Mouse (Mus musculus) MEL (cell line): ENCODE measurements at regions not wholly inside any gene's neighbourhood (a gene's known extent, or its start where the extent isn't known, plus 50 kb on each side); places are given as distances from the start of the nearest gene placed in this dataset.

Experiments
- DNase-seq: peaks from one replicate; pipeline ENCODE4 v3.0.0; 2011; ENCODE audit warnings: low read depth, low spot score
- H3K27ac ChIP-seq: 2 replicates; pipeline ENCODE4 v1.5.1; 2012; ENCODE audit warnings: low read depth, mild to moderate bottlenecking, control low read depth, low read length, moderate library complexity; ENCODE audit not compliant: control insufficient read depth
- H3K27me3 ChIP-seq, 2 experiments: fragments of 150-350 bp in 1 of 2; sonication (generic) in 1 of 2; 2 replicates each; pipeline ENCODE4 v1.6.1; 2012; ENCODE audit warnings: low read length in 2 of 2, mild to moderate bottlenecking in 2 of 2, improper control_type of control experiment in 1 of 2, moderate library complexity in 1 of 2; ENCODE audit not compliant: insufficient read depth in 2 of 2, control insufficient read depth in 1 of 2
- H3K36me3 ChIP-seq, 2 experiments: 2 replicates each; pipeline ENCODE4 v1.6.1; 2012 to 2014; ENCODE audit warnings: low read length in 2 of 2, improper control_type of control experiment in 1 of 2, inconsistent platforms in 1 of 2, mild to moderate bottlenecking in 1 of 2; ENCODE audit not compliant: insufficient read depth in 2 of 2, control insufficient read depth in 1 of 2
- H3K4me1 ChIP-seq, 2 experiments: fragments of 150-350 bp in 1 of 2; sonication (generic) in 1 of 2; 2 replicates each; pipeline ENCODE4 v1.6.1; 2012; ENCODE audit warnings: low read length in 2 of 2, improper control_type of control experiment in 1 of 2, mild to moderate bottlenecking in 1 of 2; ENCODE audit not compliant: insufficient read depth in 2 of 2, control insufficient read depth in 1 of 2
- H3K4me3 ChIP-seq, 2 experiments: fragments of 150-350 bp in 1 of 2; sonication (generic) in 1 of 2; 2 replicates each; pipeline ENCODE4 v1.5.1; 2012; ENCODE audit warnings: low read depth in 2 of 2, low read length in 2 of 2, mild to moderate bottlenecking in 2 of 2, moderate library complexity in 2 of 2, control low read depth in 1 of 2, improper control_type of control experiment in 1 of 2; ENCODE audit not compliant: control insufficient read depth in 1 of 2, insufficient read depth in 1 of 2
- H3K79me2 ChIP-seq: 2 replicates; pipeline ENCODE4 v1.6.1; 2012; ENCODE audit warnings: mild to moderate bottlenecking, low read length, moderate library complexity; ENCODE audit not compliant: control insufficient read depth, poor library complexity, insufficient read depth
- H3K9ac ChIP-seq: 2 replicates; pipeline ENCODE4 v1.6.1; 2012; ENCODE audit warnings: low read depth, mild to moderate bottlenecking, control low read depth, low read length, moderate library complexity; ENCODE audit not compliant: control insufficient read depth, poor library complexity, severe bottlenecking
- H3K9me3 ChIP-seq: fragments of 150-350 bp; sonication (generic); replicated peaks from 2 replicates; pipeline ENCODE4 v1.6.1; 2012; ENCODE audit warnings: mild to moderate bottlenecking, low read length, improper control_type of control experiment, moderate library complexity; ENCODE audit not compliant: insufficient read depth
- BHLHE40 ChIP-seq: IDR thresholded peaks from 2 replicates; pipeline ENCODE4 v1.6.1; 2012; ENCODE audit warnings: low read depth, mild to moderate bottlenecking, inconsistent platforms, low read length, improper control_type of control experiment, borderline replicate concordance
- CHD1 ChIP-seq: IDR thresholded peaks from 2 replicates; pipeline ENCODE4 v1.6.1; 2012; ENCODE audit warnings: low read depth, mild to moderate bottlenecking, inconsistent platforms, low read length, improper control_type of control experiment
- E2F4 ChIP-seq: IDR thresholded peaks from 2 replicates; pipeline ENCODE4 v1.6.1; 2011; ENCODE audit warnings: low read depth, low read length, improper control_type of control experiment, borderline replicate concordance
- ELF1 ChIP-seq: IDR thresholded peaks from 2 replicates; pipeline ENCODE4 v1.6.1; 2014; ENCODE audit warnings: low read depth, mild to moderate bottlenecking, inconsistent platforms, low read length, improper control_type of control experiment, moderate library complexity
- ETS1 ChIP-seq: IDR thresholded peaks from 2 replicates; pipeline ENCODE4 v1.6.1; 2012; ENCODE audit warnings: low read depth, mild to moderate bottlenecking, inconsistent platforms, low read length, improper control_type of control experiment, moderate library complexity
- GABPA ChIP-seq: IDR thresholded peaks from 2 replicates; pipeline ENCODE4 v1.6.1; 2012; ENCODE audit warnings: low read depth, mild to moderate bottlenecking, inconsistent platforms, low read length, improper control_type of control experiment, moderate library complexity
- GATA1 ChIP-seq: IDR thresholded peaks from 2 replicates; pipeline ENCODE4 v1.6.1; 2011; ENCODE audit warnings: low read depth, low read length, improper control_type of control experiment
- HCFC1 ChIP-seq: IDR thresholded peaks from 2 replicates; pipeline ENCODE4 v1.6.1; 2012; ENCODE audit warnings: low read depth, mild to moderate bottlenecking, inconsistent platforms, low read length, improper control_type of control experiment, moderate library complexity
- KAT2A ChIP-seq: conservative IDR thresholded peaks from 2 replicates; pipeline ENCODE4 v1.6.1; 2012; ENCODE audit warnings: low read depth, low read length, improper control_type of control experiment, inconsistent platforms
- MAX ChIP-seq: IDR thresholded peaks from 2 replicates; pipeline ENCODE4 v1.6.1; 2011; ENCODE audit warnings: low read length, improper control_type of control experiment
- MAZ ChIP-seq: IDR thresholded peaks from 2 replicates; pipeline ENCODE4 v1.6.1; 2012; ENCODE audit warnings: low read depth, mild to moderate bottlenecking, inconsistent platforms, low read length, improper control_type of control experiment
- MXI1 ChIP-seq: IDR thresholded peaks from 2 replicates; pipeline ENCODE4 v1.6.1; 2011; ENCODE audit warnings: mild to moderate bottlenecking, low read depth, low read length, improper control_type of control experiment
- MYB ChIP-seq: IDR thresholded peaks from 2 replicates; pipeline ENCODE4 v1.6.1; 2011; ENCODE audit warnings: mild to moderate bottlenecking, low read depth, low read length, improper control_type of control experiment
- NELFE ChIP-seq: IDR thresholded peaks from 2 replicates; pipeline ENCODE4 v1.6.1; 2011; ENCODE audit warnings: low read depth, low read length, improper control_type of control experiment
- NRF1 ChIP-seq: IDR thresholded peaks from 2 replicates; pipeline ENCODE4 v1.6.1; 2014; ENCODE audit warnings: low read depth, mild to moderate bottlenecking, inconsistent platforms, low read length, improper control_type of control experiment, moderate library complexity; ENCODE audit not compliant: poor library complexity, insufficient read depth, severe bottlenecking
- POLR2A ChIP-seq, 2 experiments: IDR thresholded peaks; 2 replicates each; pipeline ENCODE4 v1.6.1; 2011 to 2012; ENCODE audit warnings: low read length in 2 of 2, mild to moderate bottlenecking in 2 of 2, control low read depth in 1 of 2, improper control_type of control experiment in 1 of 2, low read depth in 1 of 2, moderate library complexity in 1 of 2; ENCODE audit not compliant: control insufficient read depth in 1 of 2, insufficient read depth in 1 of 2, poor library complexity in 1 of 2
- POLR2AphosphoS5 ChIP-seq: IDR thresholded peaks from 2 replicates; pipeline ENCODE4 v1.6.1; 2012; ENCODE audit warnings: low read depth, borderline replicate concordance, mild to moderate bottlenecking, inconsistent platforms, low read length, moderate library complexity, mixed read lengths
- SMC3 ChIP-seq: IDR thresholded peaks from 2 replicates; pipeline ENCODE4 v1.6.1; 2011; ENCODE audit warnings: low read depth, low read length, improper control_type of control experiment
- UBTF ChIP-seq: IDR thresholded peaks from 2 replicates; pipeline ENCODE4 v1.6.1; 2012; ENCODE audit warnings: low read depth, mild to moderate bottlenecking, inconsistent platforms, low read length, improper control_type of control experiment, moderate library complexity, borderline replicate concordance; ENCODE audit not compliant: insufficient read depth
- USF2 ChIP-seq, 2 experiments: IDR thresholded peaks; 2 replicates each; pipeline ENCODE4 v1.6.1; 2011 to 2012; ENCODE audit warnings: improper control_type of control experiment in 2 of 2, low read length in 2 of 2, borderline replicate concordance in 1 of 2, inconsistent platforms in 1 of 2, low read depth in 1 of 2, mild to moderate bottlenecking in 1 of 2; ENCODE audit not compliant: insufficient read depth in 1 of 2
- ZKSCAN1 ChIP-seq: IDR thresholded peaks from 2 replicates; pipeline ENCODE4 v1.6.1; 2012; ENCODE audit warnings: low read depth, mild to moderate bottlenecking, inconsistent platforms, low read length, improper control_type of control experiment, moderate library complexity

DNA sequence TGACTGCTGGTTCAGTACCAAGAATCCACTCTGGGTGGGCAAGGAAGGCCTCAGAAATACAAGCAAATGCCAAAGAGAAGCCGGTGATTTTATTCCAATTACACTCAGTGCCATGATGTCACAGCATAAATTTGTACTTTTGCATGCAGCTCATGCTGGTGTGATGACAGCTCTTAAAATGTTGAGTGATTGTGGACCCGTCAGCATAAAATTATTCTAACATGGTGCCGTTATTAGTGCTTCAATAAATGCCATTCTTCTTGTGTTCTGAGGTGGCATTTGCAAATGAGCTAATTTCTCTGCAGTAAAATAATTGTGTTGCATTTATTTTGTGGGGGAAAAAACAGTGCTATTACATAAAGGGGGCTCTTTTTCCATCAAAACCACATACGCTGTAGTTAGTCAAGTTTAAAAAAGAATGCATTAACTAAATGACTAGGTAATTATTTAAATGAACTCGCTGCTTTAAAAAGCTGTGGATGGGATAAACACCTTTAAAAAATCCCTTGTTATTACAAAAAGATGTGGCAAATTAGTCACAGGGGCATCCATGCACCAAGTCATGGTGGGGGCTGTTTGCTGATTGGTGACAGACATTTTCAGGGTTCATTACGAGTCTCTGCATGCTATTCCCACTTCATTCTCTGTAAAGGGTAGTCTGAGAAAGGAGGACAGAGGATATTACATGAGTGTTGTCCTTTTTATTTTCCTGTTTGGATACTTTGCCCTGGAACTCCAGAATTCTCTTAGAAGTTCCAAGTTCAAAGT, 296.5 kb downstream of the Tle4 start:
- H3K36me3 ChIP-seq, result no peaks in the 10 kb centered on the region
- no peak overlapping the region for H3K27ac ChIP-seq
- no peaks in the 10 kb centered on the region for H3K4me1 ChIP-seq
- no peaks in the 10 kb centered on the region for H3K79me2 ChIP-seq
- no peak for DNase-seq
- no peaks in the 10 kb centered on the region for H3K9me3 ChIP-seq
- H3K4me3 ChIP-seq, result no peak overlapping the region
- TF ChIP-seq GABPA, result no peak
- H3K27me3 ChIP-seq, result no peaks in the 10 kb centered on the region; a peak in 1 of 4 replicates
- no peak overlapping the region for H3K9ac ChIP-seq

DNA sequence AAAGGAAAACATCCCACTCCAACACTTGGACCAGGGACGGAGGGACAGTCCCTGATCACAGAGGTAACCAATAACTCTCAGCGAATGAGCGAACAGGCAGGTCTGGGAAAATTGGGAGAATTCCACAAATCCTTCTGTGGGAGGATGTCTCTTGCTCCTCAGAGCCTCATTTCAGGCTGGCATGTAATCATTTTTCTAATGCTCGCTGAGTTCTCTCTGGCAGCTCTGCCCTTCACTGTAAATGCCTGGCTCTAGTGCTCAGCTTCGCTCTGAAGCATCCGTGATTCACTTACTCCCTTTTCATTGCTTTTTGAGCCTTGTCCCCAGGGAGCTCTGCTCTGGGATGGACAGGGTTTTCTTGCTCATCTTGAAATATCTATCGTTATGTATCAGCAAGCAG, 283.6 kb downstream of the Tle4 start:
- Histone ChIP-seq H3K79me2 (no peaks in the 10 kb centered on the region), H3K9me3 (no peaks in the 10 kb centered on the region), H3K27ac (no peak overlapping the region), H3K9ac (no peak overlapping the region), H3K4me3 (no peak overlapping the region), H3K36me3 (no peaks in the 10 kb centered on the region), H3K27me3 (no peaks in the 10 kb centered on the region), H3K4me1 (no peaks in the 10 kb centered on the region)
- no peak for DNase-seq
- no peak for TF ChIP-seq SMC3
- no peak for TF ChIP-seq HCFC1
- no peak for TF ChIP-seq UBTF
- no peak for TF ChIP-seq KAT2A
- TF ChIP-seq POLR2AphosphoS5, result no peak
- TF ChIP-seq MAZ, result no peak
- no peak for TF ChIP-seq MAX
- TF ChIP-seq ZKSCAN1, result no peak
- TF ChIP-seq MXI1, result no peak
- TF ChIP-seq POLR2A (IDR thresholded peaks at IDR 0.05; ENCODE audit: control insufficient read depth in 1 of 2, insufficient read depth in 1 of 2, low read depth in 1 of 2, low read length in 2 of 2, poor library complexity in 1 of 2), result no peak
- no peak for TF ChIP-seq E2F4
- no peak for TF ChIP-seq USF2 (IDR thresholded peaks at IDR 0.05; ENCODE audit: borderline replicate concordance in 1 of 2, insufficient read depth in 1 of 2, low read depth in 1 of 2, low read length in 2 of 2)
- no peak for TF ChIP-seq GATA1
- no peak for TF ChIP-seq NRF1
- TF ChIP-seq CHD1, result no peak
- no peak for TF ChIP-seq NELFE
- TF ChIP-seq MYB, result no peak
- no peak for TF ChIP-seq ETS1
- TF ChIP-seq BHLHE40, result no peak
- no peak for TF ChIP-seq ELF1
